Mouse (Mus musculus) ovary, postnatal 36 days (tissue): ENCODE data around the gene D430019H16Rik.

Source experiments
- DNase-seq: peaks from one replicate; pipeline ENCODE4 v3.0.0; 2022; ENCODE audit warnings: low spot score, mixed read lengths

Gene D430019H16Rik

DNA sequence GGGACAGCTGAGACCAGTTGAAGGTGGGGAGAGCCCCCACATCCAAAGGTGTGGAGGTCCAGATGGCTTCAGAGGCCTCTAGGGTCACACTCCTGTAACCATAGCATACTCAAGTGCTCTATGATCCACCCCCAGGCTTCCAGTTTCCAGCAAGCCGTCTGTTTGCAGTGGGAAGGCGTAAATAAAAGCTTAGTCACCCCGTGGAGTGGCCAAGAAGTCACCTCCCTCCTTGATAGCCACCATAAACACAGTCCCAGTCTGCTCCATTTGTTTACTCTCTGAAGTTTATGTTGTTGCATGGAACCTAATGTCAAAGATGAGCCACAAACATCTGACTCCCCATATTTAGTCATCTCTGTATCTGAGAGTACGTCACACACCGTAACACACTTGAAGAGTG is 83.5 kb downstream of the D430019H16Rik start:
- DNase-seq = no peak

- DNase-seq = no peak
Observed at GRCm38 (mm10) chr12:105539649-105540048, 86.0 kb downstream of the D430019H16Rik start.

DNA sequence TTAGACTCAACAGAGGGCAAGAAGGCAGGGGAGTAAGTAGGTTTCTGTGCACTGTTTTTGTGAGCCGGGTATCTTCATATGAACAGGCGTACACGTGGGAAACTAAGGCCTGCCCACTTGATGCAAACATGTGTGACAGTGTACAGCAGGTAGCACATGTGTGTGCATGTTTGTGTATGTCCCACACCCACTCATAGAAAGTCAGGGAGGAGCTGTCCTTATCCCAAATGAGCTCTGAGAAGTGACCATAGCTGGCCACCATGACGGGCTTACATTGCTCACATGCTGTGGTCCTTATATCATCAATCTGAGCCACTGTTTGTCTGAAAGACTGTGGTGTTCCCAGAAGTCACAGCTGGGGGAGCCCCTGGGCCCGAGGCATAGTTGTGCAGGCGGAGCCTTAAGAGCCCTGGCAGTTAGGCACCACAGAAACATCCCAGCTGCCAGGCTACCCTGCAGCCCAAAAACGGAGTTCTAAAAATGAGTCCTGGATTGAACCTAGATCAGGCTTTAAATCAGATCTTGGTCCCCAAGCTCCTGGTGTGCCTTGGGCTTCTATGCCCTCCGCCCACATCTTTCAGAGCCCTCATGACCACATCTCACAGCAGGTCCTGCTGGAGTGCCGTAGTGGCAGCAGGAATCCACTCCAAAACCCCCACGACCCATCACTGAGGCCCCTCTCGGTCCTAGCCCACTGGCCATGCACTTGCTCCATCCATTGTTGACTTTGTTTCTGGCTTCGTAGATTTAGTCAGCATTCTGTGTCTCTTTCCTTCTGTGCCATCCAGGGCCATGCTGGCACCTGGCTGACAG is 88.1 kb downstream of the D430019H16Rik start:
- no peak for DNase-seq

DNA sequence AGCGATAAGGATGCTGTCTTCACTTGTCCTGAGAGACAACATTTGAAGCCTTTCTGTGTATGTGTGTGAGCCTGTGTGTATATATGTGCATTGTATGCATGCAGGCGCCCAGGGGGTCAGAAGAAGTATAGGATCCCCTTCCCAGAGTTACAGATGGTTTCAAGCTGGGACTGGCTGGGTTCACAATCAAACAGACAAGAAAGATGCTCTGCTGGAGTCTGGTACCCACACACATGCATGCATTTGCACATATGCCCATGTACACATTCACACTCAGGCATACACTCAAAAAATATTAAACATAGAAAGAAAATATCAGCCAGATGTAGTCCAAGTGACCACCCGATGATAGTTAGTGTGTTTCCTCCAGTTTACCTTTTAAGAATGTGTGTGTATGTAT is 88.9 kb downstream of the D430019H16Rik start:
- DNase-seq = no peak
